In the genomic region with DNA sequence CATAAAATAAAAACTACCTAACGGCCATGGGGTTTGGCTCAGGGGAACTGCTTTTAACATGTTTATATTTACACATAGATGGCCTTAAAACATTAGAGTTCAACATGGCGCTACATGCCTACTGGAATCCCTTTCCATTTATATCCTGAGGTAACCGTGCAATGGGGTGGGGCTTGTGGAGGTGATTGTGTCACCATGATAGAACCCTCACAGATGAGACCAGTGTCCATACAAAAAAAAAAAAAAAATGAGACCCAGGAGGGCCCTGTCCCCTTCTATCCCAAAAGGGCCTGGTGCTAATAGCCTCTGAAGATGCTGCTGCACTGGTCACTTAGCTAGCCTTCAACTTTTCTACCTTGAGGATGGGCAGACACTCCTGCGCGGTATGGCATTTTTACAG, we compare ENCODE assay signal across 13 mouse cellular contexts.
DNase-seq lines count a peak whose midpoint lies in the region; ATAC-seq and TF ChIP-seq lines count a peak whose summit lies in the region.
"Had no signal": no experiment of that assay in that cellular context is flagged by ENCODE, and none has a peak within 500 bp of the region (broad histone marks: within the 10 kb centered on the region; RNA-seq: fewer than 3 reads in every experiment).

No protein-coding gene starts in this region.

- H3K4me2 ChIP-seq in heart, embryonic 14.5 days (ENCODE audit: low read length): no peak overlapping the region; the same call in 1 of the 2 replicates
- H3K4me2 ChIP-seq in lung, embryonic 16.5 days (ENCODE audit: low read depth, low read length): no peak overlapping the region
- H3K4me2 ChIP-seq in intestine, embryonic 16.5 days (ENCODE audit: low read depth, low read length): no peak overlapping the region
- no peak overlapping the region for H3K4me2 ChIP-seq in stomach, postnatal 0 days (replicated peaks; ENCODE audit: low read depth)
- H3K4me2 ChIP-seq: midbrain, embryonic 15.5 days had no signal

- WGBS in heart, embryonic 14.5 days: 76% methylated on average over 5 of the region's 5 CpGs
- WGBS in lung, embryonic 16.5 days: 73% methylated on average over 5 of the region's 5 CpGs
- 84% methylated on average over 5 of the region's 5 CpGs for WGBS in intestine, embryonic 16.5 days
- 72% methylated on average over 5 of the region's 5 CpGs for WGBS in stomach, postnatal 0 days

- 0 out of 2 replicates have a peak, but pooled peaks cover 6% of the 10 kb centered on the region for H3K36me3 ChIP-seq in heart, embryonic 14.5 days (ENCODE audit: control insufficient read depth, insufficient read depth, low read length)
- 0 out of 2 replicates have a peak, but pooled peaks cover 2% of the 10 kb centered on the region for H3K36me3 ChIP-seq in lung, embryonic 16.5 days (ENCODE audit: control insufficient read depth, insufficient read depth, low read length)
- H3K36me3 ChIP-seq in intestine, embryonic 16.5 days (ENCODE audit: control insufficient read depth, insufficient read depth, low read length): no peaks in the 10 kb centered on the region
- no peaks in the 10 kb centered on the region for H3K36me3 ChIP-seq in stomach, postnatal 0 days (ENCODE audit: control insufficient read depth, insufficient read depth, low read length)
- H3K36me3 ChIP-seq: midbrain, embryonic 15.5 days had no signal

- peaks cover 44 to 69% of the 10 kb centered on the region in 2 experiments for H3K4me1 ChIP-seq in heart, embryonic 14.5 days (ENCODE audit: control insufficient read depth in 2 of 2, insufficient read depth in 2 of 2, low read length in 2 of 2)
- H3K4me1 ChIP-seq in lung, embryonic 16.5 days (replicated peaks; ENCODE audit: control insufficient read depth, insufficient read depth, low read length): peaks cover 55% of the 10 kb centered on the region
- peaks cover 40% of the 10 kb centered on the region for H3K4me1 ChIP-seq in intestine, embryonic 16.5 days (ENCODE audit: control insufficient read depth, insufficient read depth, low read length)
- peaks cover 16% of the 10 kb centered on the region for H3K4me1 ChIP-seq in stomach, postnatal 0 days (replicated peaks; ENCODE audit: control insufficient read depth, insufficient read depth)
- H3K4me1 ChIP-seq: midbrain, embryonic 15.5 days had no signal

- no peaks in the 10 kb centered on the region for H3K9me3 ChIP-seq in heart, embryonic 14.5 days (ENCODE audit: control insufficient read depth, low read length)
- H3K9me3 ChIP-seq in lung, embryonic 16.5 days (ENCODE audit: control insufficient read depth, low read length): no peaks in the 10 kb centered on the region
- H3K9me3 ChIP-seq in intestine, embryonic 16.5 days (ENCODE audit: control insufficient read depth, low read length): no peaks in the 10 kb centered on the region
- H3K9me3 ChIP-seq in stomach, postnatal 0 days (ENCODE audit: control insufficient read depth, low read length): no peaks in the 10 kb centered on the region
- H3K9me3 ChIP-seq: midbrain, embryonic 15.5 days had no signal

- H3K4me3 ChIP-seq in heart, embryonic 14.5 days (ENCODE audit: control insufficient read depth in 1 of 2, insufficient read depth in 1 of 2, low read depth in 1 of 2, low read length in 2 of 2): no peak overlapping the region
- no peak overlapping the region for H3K4me3 ChIP-seq in lung, embryonic 16.5 days (ENCODE audit: low read length)
- no peak overlapping the region for H3K4me3 ChIP-seq in intestine, embryonic 16.5 days (ENCODE audit: low read length)
- no peak overlapping the region for H3K4me3 ChIP-seq in stomach, postnatal 0 days (ENCODE audit: low read depth, low read length)
- H3K4me3 ChIP-seq: midbrain, embryonic 15.5 days had no signal

- no peak for DNase-seq in heart, adult 8-10 months (ENCODE audit: low spot score)
- DNase-seq in lung, postnatal 25 days (ENCODE audit: low spot score): no peak
- DNase-seq in stomach, postnatal 0 days (ENCODE audit: low spot score): no peak
- DNase-seq in frontal cortex, postnatal 14 days (ENCODE audit: low spot score in 2 of 2): no peak
- DNase-seq: adrenal gland, postnatal 10 days; cerebellum, adult 11-12 months; gastrocnemius, postnatal 36 days; lung, adult 2 months had no signal

- no peak for TF ChIP-seq CTCF in stomach, postnatal 0 days (IDR thresholded peaks at IDR 0.05; ENCODE audit: low read depth)

- no peak overlapping the region; the same call in 1 of the 2 replicates for H3K9ac ChIP-seq in heart, embryonic 14.5 days (ENCODE audit: low read length)
- H3K9ac ChIP-seq in lung, embryonic 16.5 days (ENCODE audit: low read length): no peak overlapping the region
- H3K9ac ChIP-seq in intestine, embryonic 16.5 days (ENCODE audit: low read depth, low read length): no peak overlapping the region
- no peak overlapping the region for H3K9ac ChIP-seq in stomach, postnatal 0 days (ENCODE audit: low read length)
- H3K9ac ChIP-seq: midbrain, embryonic 15.5 days had no signal

- TF ChIP-seq EP300 in stomach, postnatal 0 days (optimal IDR thresholded peaks at IDR 0.05): no peak

- peak overlapping the region; percentile 98 to 100; a peak in 3 of 4 replicates for H3K27ac ChIP-seq in heart, embryonic 14.5 days (replicated peaks in 1 of 2; ENCODE audit: control insufficient read depth in 1 of 2, insufficient read depth in 1 of 2, low read depth in 2 of 2, low read length in 2 of 2)
- H3K27ac ChIP-seq in lung, embryonic 16.5 days (ENCODE audit: low read length): peak overlapping the region; percentile 89
- peak overlapping the region; percentile 5; the same call in 1 of the 2 replicates for H3K27ac ChIP-seq in intestine, embryonic 16.5 days (ENCODE audit: low read length)
- H3K27ac ChIP-seq in stomach, postnatal 0 days (replicated peaks): peak overlapping the region; percentile 73
- H3K27ac ChIP-seq: midbrain, embryonic 15.5 days had no signal

- H3K27me3 ChIP-seq in heart, embryonic 14.5 days (ENCODE audit: control insufficient read depth, insufficient read depth, low read length): no peaks in the 10 kb centered on the region
- no peaks in the 10 kb centered on the region for H3K27me3 ChIP-seq in lung, embryonic 16.5 days (ENCODE audit: control insufficient read depth, insufficient read depth, low read depth, low read length)
- H3K27me3 ChIP-seq in intestine, embryonic 16.5 days (replicated peaks; ENCODE audit: control insufficient read depth, insufficient read depth, low read length): no peaks in the 10 kb centered on the region
- H3K27me3 ChIP-seq in stomach, postnatal 0 days (ENCODE audit: control insufficient read depth, insufficient read depth, low read length): no peaks in the 10 kb centered on the region
- H3K27me3 ChIP-seq: midbrain, embryonic 15.5 days had no signal

- ATAC-seq in heart, embryonic 14.5 days (ENCODE audit: insufficient number of reproducible peaks, insufficient read depth, low FRiP score, low read depth): no peak
- ATAC-seq in lung, embryonic 16.5 days (ENCODE audit: low read depth): no peak
- ATAC-seq in intestine, embryonic 16.5 days: no peak
- no peak for ATAC-seq in stomach, postnatal 0 days (ENCODE audit: low FRiP score, low TSS enrichment)
- ATAC-seq: forebrain, embryonic 14.5 days; midbrain, embryonic 15.5 days had no signal

Comparison
In these comparisons a context has a peak if more than half of its experiments do, and no peak if none do; other contexts are left out.
1. H3K27ac ChIP-seq: peak in every context shown above with its lines; median percentile 99 in heart, embryonic 14.5 days; 89 in lung, embryonic 16.5 days; 73 in stomach, postnatal 0 days; 5 in intestine, embryonic 16.5 days.